ENCODE assay signal across 25 mouse cellular contexts in the genomic region with DNA sequence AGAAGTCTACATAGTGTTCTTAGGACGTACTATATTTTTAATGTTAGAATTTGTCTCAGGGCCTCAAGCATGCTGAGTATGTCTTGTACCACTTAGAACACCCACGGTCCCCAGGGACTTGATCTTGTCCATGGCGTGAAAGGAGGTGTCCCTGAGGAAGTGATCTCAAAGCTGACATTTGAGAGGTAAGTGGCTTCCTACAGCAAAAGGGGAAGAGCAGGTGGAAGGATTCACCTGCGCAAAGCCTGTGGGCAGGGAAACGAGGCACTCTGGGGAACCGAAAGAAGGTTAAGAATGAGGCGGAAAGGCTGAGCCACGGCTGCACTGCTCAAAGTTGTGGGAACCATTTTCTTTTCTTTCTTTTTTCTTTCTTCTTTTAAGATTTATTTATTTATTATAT. TPM values are rescaled to one million over a fixed set of nuclear protein-coding genes. Genes with fewer than 3 reads are reported as not detected.
"Had no signal": no experiment of that assay in that cellular context is flagged by ENCODE, and none has a peak within 500 bp of the region (broad histone marks: within the 10 kb centered on the region; RNA-seq: fewer than 3 reads in every experiment).

No protein-coding gene starts in this region.

- DNase-seq: liver, postnatal 0 days; lung, adult 2 months; lung, postnatal 10 days; lung, postnatal 4 days; midbrain, embryonic 14.5 days; retina, postnatal 1 day; right cerebral cortex, adult 18-20 months; right cerebral cortex, postnatal 14 days; thymus, adult 18-20 months; thymus, postnatal 14 days; thymus, postnatal 36 days had no signal

- H3K4me1 ChIP-seq: liver, embryonic 15.5 days; lung, embryonic 15.5 days; midbrain, embryonic 10.5 days; midbrain, embryonic 12.5 days; neural tube, embryonic 13.5 days; neural tube, embryonic 15.5 days had no signal

- H3K4me3 ChIP-seq: liver, embryonic 15.5 days; lung, embryonic 15.5 days; midbrain, embryonic 10.5 days; midbrain, embryonic 12.5 days; myocyte; neural tube, embryonic 13.5 days; neural tube, embryonic 15.5 days had no signal

- H3K9ac ChIP-seq: liver, embryonic 15.5 days; liver, postnatal 0 days; lung, embryonic 15.5 days; midbrain, embryonic 12.5 days; neural tube, embryonic 13.5 days; neural tube, embryonic 15.5 days had no signal

- H3K27ac ChIP-seq: liver, embryonic 15.5 days; lung, embryonic 15.5 days; midbrain, embryonic 10.5 days; midbrain, embryonic 12.5 days; neural tube, embryonic 13.5 days; neural tube, embryonic 15.5 days had no signal

- H3K27me3 ChIP-seq: liver, embryonic 15.5 days; lung, embryonic 15.5 days; midbrain, embryonic 12.5 days; neural tube, embryonic 13.5 days; neural tube, embryonic 15.5 days had no signal

- H3K9me3 ChIP-seq: liver, embryonic 15.5 days; lung, embryonic 15.5 days; midbrain, embryonic 10.5 days; midbrain, embryonic 12.5 days; neural tube, embryonic 13.5 days; neural tube, embryonic 15.5 days had no signal

- H3K4me2 ChIP-seq: liver, embryonic 15.5 days; lung, embryonic 15.5 days; midbrain, embryonic 12.5 days; neural tube, embryonic 13.5 days; neural tube, embryonic 15.5 days had no signal

- H3K36me3 ChIP-seq: liver, embryonic 15.5 days; lung, embryonic 15.5 days; midbrain, embryonic 10.5 days; midbrain, embryonic 12.5 days; neural tube, embryonic 13.5 days; neural tube, embryonic 15.5 days had no signal

- ATAC-seq: liver, postnatal 0 days; midbrain, embryonic 16.5 days had no signal

RNA-seq across cellular contexts. Expression of gene Urad, which starts 29.7 kb away (rescaled TPM):
- total RNA-seq: megakaryocyte, adult 5-6 weeks; megakaryocyte-erythroid progenitor cell, adult 5-6 weeks had no signal
- polyA plus RNA-seq: lung, adult 2 months; lung, embryonic 15.5 days; midbrain, embryonic 10.5 days; midbrain, embryonic 12.5 days; midbrain, embryonic 14.5 days; midbrain, embryonic 16.5 days; myocyte; neural tube, embryonic 11.5 days; neural tube, embryonic 13.5 days; neural tube, embryonic 15.5 days; stomach, embryonic 14.5 days; stomach, embryonic 16.5 days; thymus, postnatal 0 days had no signal

RNA-seq across cellular contexts. Expression of gene Cdx2, which starts 44.9 kb away (rescaled TPM):
- total RNA-seq: megakaryocyte, adult 5-6 weeks; megakaryocyte-erythroid progenitor cell, adult 5-6 weeks had no signal
- polyA plus RNA-seq: liver, embryonic 15.5 days; liver, postnatal 0 days; lung, adult 2 months; lung, embryonic 15.5 days; midbrain, embryonic 10.5 days; midbrain, embryonic 12.5 days; midbrain, embryonic 14.5 days; midbrain, embryonic 16.5 days; myocyte; neural tube, embryonic 11.5 days; neural tube, embryonic 13.5 days; neural tube, embryonic 15.5 days had no signal
